Mouse (Mus musculus): ENCODE data around the gene Gm6096. TPM values are rescaled to one million over a fixed set of nuclear protein-coding genes. Genes with fewer than 3 reads are reported as not detected.
A peak's percentile ranks its signal among the peaks of the same experiment; 100 is the strongest.

Gm6096 gene
- polyA plus RNA-seq, 1 experiment = not detected

GRCm38 (mm10) chr7:34263437-34263836 lies 12.6 kb downstream of the Gm6096 start:
- H3K27me3 ChIP-seq (replicated peaks) = no peaks in the 10 kb centered on the region
- peaks cover 29% of the 10 kb centered on the region for H3K4me1 ChIP-seq
- TF ChIP-seq GATA1 (IDR thresholded peaks at IDR 0.05; ENCODE audit: borderline replicate concordance, low read length) (no peak), FLI1 (IDR thresholded peaks at IDR 0.05; ENCODE audit: low read length) (no peak)
- H3K4me3 ChIP-seq (replicated peaks) = no peak overlapping the region
- peaks cover 49% of the 10 kb centered on the region for H3K36me3 ChIP-seq (replicated peaks; ENCODE audit: low read length)
- no peaks in the 10 kb centered on the region for H3K9me3 ChIP-seq

- Histone ChIP-seq H3K4me1 (peaks cover 25% of the 10 kb centered on the region), H3K27me3 (replicated peaks) (no peaks in the 10 kb centered on the region), H3K4me3 (replicated peaks) (peak overlapping the region; percentile 65), H3K9me3 (no peaks in the 10 kb centered on the region), H3K36me3 (replicated peaks; ENCODE audit: low read length) (peaks cover 27% of the 10 kb centered on the region)
- no peak for TF ChIP-seq GATA1 (IDR thresholded peaks at IDR 0.05; ENCODE audit: borderline replicate concordance, low read length)
- no peak for TF ChIP-seq FLI1 (IDR thresholded peaks at IDR 0.05; ENCODE audit: low read length)
Measured at GRCm38 (mm10) chr7:34265876-34266346, 15.1 kb downstream of the Gm6096 start.

- H3K36me3 ChIP-seq (replicated peaks; ENCODE audit: low read length) = peaks cover 22% of the 10 kb centered on the region
Measured at GRCm38 (mm10) chr7:34266421-34266820, 15.6 kb downstream of the Gm6096 start.

GRCm38 (mm10) chr7:34268463-34268862 lies 17.6 kb downstream of the Gm6096 start:
- Histone ChIP-seq H3K36me3 (replicated peaks; ENCODE audit: low read length) (peaks cover 3% of the 10 kb centered on the region), H3K27me3 (replicated peaks) (no peaks in the 10 kb centered on the region), H3K4me1 (peaks cover 30% of the 10 kb centered on the region), H3K9me3 (no peaks in the 10 kb centered on the region), H3K4me3 (replicated peaks) (no peak overlapping the region)
- TF ChIP-seq FLI1 (IDR thresholded peaks at IDR 0.05; ENCODE audit: low read length) (no peak), GATA1 (IDR thresholded peaks at IDR 0.05; ENCODE audit: borderline replicate concordance, low read length) (no peak)

More at GRCm38 (mm10) chr7:34266421-34266820, 15.6 kb downstream of the Gm6096 start:
- Histone ChIP-seq H3K4me3 (replicated peaks) (peak overlapping the region; percentile 65), H3K4me1 (peaks cover 25% of the 10 kb centered on the region), H3K9me3 (no peaks in the 10 kb centered on the region), H3K27me3 (replicated peaks) (no peaks in the 10 kb centered on the region)
- TF ChIP-seq FLI1 (IDR thresholded peaks at IDR 0.05; ENCODE audit: low read length) = no peak
- no peak for TF ChIP-seq GATA1 (IDR thresholded peaks at IDR 0.05; ENCODE audit: borderline replicate concordance, low read length)

GRCm38 (mm10) chr7:34272465-34272864 lies 21.6 kb downstream of the Gm6096 start:
- TF ChIP-seq FLI1 (IDR thresholded peaks at IDR 0.05; ENCODE audit: low read length) = no peak
- no peak for TF ChIP-seq GATA1 (IDR thresholded peaks at IDR 0.05; ENCODE audit: borderline replicate concordance, low read length)
- no peaks in the 10 kb centered on the region for H3K9me3 ChIP-seq
- peaks cover 12% of the 10 kb centered on the region for H3K36me3 ChIP-seq (replicated peaks; ENCODE audit: low read length)
- no peak overlapping the region for H3K4me3 ChIP-seq (replicated peaks)
- no peaks in the 10 kb centered on the region for H3K27me3 ChIP-seq (replicated peaks)
- H3K4me1 ChIP-seq = peaks cover 9% of the 10 kb centered on the region

- TF ChIP-seq FLI1 (IDR thresholded peaks at IDR 0.05; ENCODE audit: low read length) (no peak), GATA1 (IDR thresholded peaks at IDR 0.05; ENCODE audit: borderline replicate concordance, low read length) (no peak)
- H3K36me3 ChIP-seq (replicated peaks; ENCODE audit: low read length) = peaks cover 27% of the 10 kb centered on the region
- no peaks in the 10 kb centered on the region for H3K9me3 ChIP-seq
- peaks cover 6% of the 10 kb centered on the region for H3K4me1 ChIP-seq
- H3K27me3 ChIP-seq (replicated peaks) = no peaks in the 10 kb centered on the region
- H3K4me3 ChIP-seq (replicated peaks) = no peak overlapping the region
Measured at GRCm38 (mm10) chr7:34276066-34276465, 25.2 kb downstream of the Gm6096 start.

GRCm38 (mm10) chr7:34277656-34278055 lies 26.8 kb downstream of the Gm6096 start:
- TF ChIP-seq FLI1 (IDR thresholded peaks at IDR 0.05; ENCODE audit: low read length) = no peak
- TF ChIP-seq GATA1 (IDR thresholded peaks at IDR 0.05; ENCODE audit: borderline replicate concordance, low read length) = no peak
- no peaks in the 10 kb centered on the region for H3K9me3 ChIP-seq
- H3K36me3 ChIP-seq (replicated peaks; ENCODE audit: low read length) = peaks cover 33% of the 10 kb centered on the region
- no peaks in the 10 kb centered on the region for H3K27me3 ChIP-seq (replicated peaks)
- no peak overlapping the region for H3K4me3 ChIP-seq (replicated peaks)
- peaks cover 5% of the 10 kb centered on the region for H3K4me1 ChIP-seq

GRCm38 (mm10) chr7:34290450-34291151 lies 39.8 kb downstream of the Gm6096 start:
- Histone ChIP-seq H3K36me3 (replicated peaks; ENCODE audit: low read length) (peaks cover 9% of the 10 kb centered on the region), H3K4me1 (peaks cover 37% of the 10 kb centered on the region), H3K27me3 (replicated peaks) (no peaks in the 10 kb centered on the region), H3K4me3 (replicated peaks) (peak overlapping the region; percentile 7), H3K9me3 (no peaks in the 10 kb centered on the region)
- TF ChIP-seq FLI1 (IDR thresholded peaks at IDR 0.05; ENCODE audit: low read length) = no peak

GRCm38 (mm10) chr7:34291265-34291664 lies 40.4 kb downstream of the Gm6096 start:
- TF ChIP-seq GATA1 (IDR thresholded peaks at IDR 0.05; ENCODE audit: borderline replicate concordance, low read length) = no peak; the same call in 2 of the 3 replicates
- TF ChIP-seq FLI1 (IDR thresholded peaks at IDR 0.05; ENCODE audit: low read length) = peak; percentile 45; the same call in 1 of the 2 replicates
- peaks cover 37% of the 10 kb centered on the region for H3K4me1 ChIP-seq
- no peaks in the 10 kb centered on the region for H3K27me3 ChIP-seq (replicated peaks)
- peak overlapping the region; percentile 7 for H3K4me3 ChIP-seq (replicated peaks)
- peaks cover 10% of the 10 kb centered on the region for H3K36me3 ChIP-seq (replicated peaks; ENCODE audit: low read length)
- H3K9me3 ChIP-seq = no peaks in the 10 kb centered on the region

GRCm38 (mm10) chr7:34292633-34293032 lies 41.8 kb downstream of the Gm6096 start:
- Histone ChIP-seq H3K4me1 (peaks cover 36% of the 10 kb centered on the region), H3K27me3 (replicated peaks) (no peaks in the 10 kb centered on the region), H3K4me3 (replicated peaks) (no peak overlapping the region), H3K9me3 (no peaks in the 10 kb centered on the region), H3K36me3 (replicated peaks; ENCODE audit: low read length) (peaks cover 11% of the 10 kb centered on the region)
- TF ChIP-seq GATA1 (IDR thresholded peaks at IDR 0.05; ENCODE audit: borderline replicate concordance, low read length) (no peak), FLI1 (IDR thresholded peaks at IDR 0.05; ENCODE audit: low read length) (no peak)
